9 mouse cellular contexts compared by ENCODE assay signal in the genomic region with DNA sequence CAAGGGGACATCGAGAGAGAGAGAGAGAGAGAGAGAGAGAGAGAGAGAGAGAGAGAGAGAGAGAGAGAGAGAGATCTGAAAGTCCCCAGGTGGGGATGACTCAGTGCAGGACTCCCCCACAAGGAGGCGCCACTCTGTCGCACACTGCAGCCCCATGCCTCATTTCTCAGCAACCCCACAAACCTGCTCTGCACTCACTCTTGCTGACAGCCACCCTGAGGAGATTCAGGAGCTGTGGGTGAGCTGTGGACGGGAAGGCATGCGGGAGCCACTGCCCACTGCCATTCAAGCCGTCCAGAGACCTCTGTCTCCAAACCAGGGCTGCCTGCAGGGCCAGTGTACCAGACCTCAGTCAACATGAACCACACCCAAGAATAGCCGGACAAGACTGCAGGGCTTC. TPM values are rescaled to one million over a fixed set of nuclear protein-coding genes. Genes with fewer than 3 reads are reported as not detected.
DNase-seq lines count a peak whose midpoint lies in the region; ATAC-seq and TF ChIP-seq lines count a peak whose summit lies in the region.
"Had no signal": no experiment of that assay in that cellular context is flagged by ENCODE, and none has a peak within 500 bp of the region (broad histone marks: within the 10 kb centered on the region; RNA-seq: fewer than 3 reads in every experiment).

No protein-coding gene starts in this region.

- TF ChIP-seq CTCF in cerebellum, adult 2 months (IDR thresholded peaks at IDR 0.05; ENCODE audit: borderline replicate concordance, insufficient read depth, low read depth, low read length) = peak; percentile 39; the same call in 1 of the 2 replicates
- peak; percentile 71 for TF ChIP-seq CTCF in small intestine, adult 2 months (IDR thresholded peaks at IDR 0.05; ENCODE audit: extremely low read depth, insufficient read length, insufficient replicate concordance, low read depth, low read length)

- H3K4me1 ChIP-seq in cerebellum, adult 2 months (ENCODE audit: control insufficient read depth, insufficient read depth, low read length) = no peaks in the 10 kb centered on the region
- no peaks in the 10 kb centered on the region; the same call in 1 of the 2 replicates for H3K4me1 ChIP-seq in embryonic facial prominence, embryonic 11.5 days (ENCODE audit: control insufficient read depth, insufficient read depth, low read length)
- peaks cover 8% of the 10 kb centered on the region for H3K4me1 ChIP-seq in small intestine, adult 2 months (ENCODE audit: control insufficient read depth, insufficient read depth, insufficient read length, low read length)

- no peak overlapping the region for H3K9ac ChIP-seq in embryonic facial prominence, embryonic 11.5 days (replicated peaks; ENCODE audit: low read length)

- 35% methylated on average over 7 of the region's 7 CpGs for WGBS in cerebellum, adult 2 months
- WGBS in embryonic facial prominence, embryonic 11.5 days = 29% methylated on average over 7 of the region's 7 CpGs
- 17% methylated on average over 7 of the region's 7 CpGs for WGBS in small intestine, adult 2 months

- TF ChIP-seq POLR2A in cerebellum, adult 2 months (IDR thresholded peaks at IDR 0.05; ENCODE audit: borderline replicate concordance, insufficient read depth, low read length) = no peak
- TF ChIP-seq POLR2A in small intestine, adult 2 months (IDR thresholded peaks at IDR 0.05; ENCODE audit: low read depth, low read length) = no peak

- no peaks in the 10 kb centered on the region for H3K9me3 ChIP-seq in embryonic facial prominence, embryonic 11.5 days (replicated peaks; ENCODE audit: control insufficient read depth, low read length)

- no peak for DNase-seq in cerebellum, adult 2 months
- DNase-seq in ovary, postnatal 14 days (ENCODE audit: low spot score) = peak; percentile 49
- no peak for DNase-seq in ovary, postnatal 36 days (ENCODE audit: low spot score)
- peak; percentile 51 for DNase-seq in embryonic facial prominence, embryonic 11.5 days (ENCODE audit: low spot score)
- DNase-seq in kidney, postnatal 36 days = peak; percentile 45 to 83
- DNase-seq in layer of hippocampus, adult 11-12 months (ENCODE audit: low spot score) = no peak

- H3K4me3 ChIP-seq in cerebellum, adult 2 months (replicated peaks; ENCODE audit: insufficient read depth, low read depth, low read length) = no peak overlapping the region
- H3K4me3 ChIP-seq in embryonic facial prominence, embryonic 11.5 days (ENCODE audit: low read depth, low read length) = no peak overlapping the region
- H3K4me3 ChIP-seq in small intestine, adult 2 months (ENCODE audit: low read depth, low read length) = no peak overlapping the region

- no peaks in the 10 kb centered on the region for H3K36me3 ChIP-seq in embryonic facial prominence, embryonic 11.5 days (replicated peaks; ENCODE audit: control insufficient read depth, insufficient read depth, low read depth, low read length)
- H3K36me3 ChIP-seq in small intestine, adult 2 months (ENCODE audit: control insufficient read depth, insufficient read depth, low read length) = no peaks in the 10 kb centered on the region

- no peaks in the 10 kb centered on the region for H3K27me3 ChIP-seq in cerebellum, adult 2 months (ENCODE audit: control insufficient read depth, insufficient read depth, low read length)
- no peaks in the 10 kb centered on the region for H3K27me3 ChIP-seq in embryonic facial prominence, embryonic 11.5 days (ENCODE audit: control insufficient read depth, insufficient read depth, low read length)
- H3K27me3 ChIP-seq in small intestine, adult 2 months (ENCODE audit: control insufficient read depth, insufficient read depth, low read length) = no peaks in the 10 kb centered on the region
- H3K27me3 ChIP-seq: Patski had no signal

- H3K27ac ChIP-seq in cerebellum, adult 2 months (ENCODE audit: insufficient read depth, low read length) = no peak overlapping the region
- H3K27ac ChIP-seq in embryonic facial prominence, embryonic 11.5 days (replicated peaks; ENCODE audit: low read depth, low read length) = no peak overlapping the region
- no peak overlapping the region for H3K27ac ChIP-seq in small intestine, adult 2 months (ENCODE audit: insufficient read depth, low read depth, low read length)

- no peak overlapping the region for H3K4me2 ChIP-seq in embryonic facial prominence, embryonic 11.5 days (ENCODE audit: low read depth, low read length)

- ATAC-seq in cerebellum, adult (ENCODE audit: insufficient number of reproducible peaks, low FRiP score, low TSS enrichment) = no peak
- no peak for ATAC-seq in embryonic facial prominence, embryonic 11.5 days (replicated peaks; ENCODE audit: insufficient number of reproducible peaks, low FRiP score, low TSS enrichment, low read depth)
- ATAC-seq: Patski had no signal

RNA-seq across cellular contexts. Expression of a gene that starts 23.7 kb away (rescaled TPM):
- 0.44 and 0.84 TPM in 2 replicates for polyA plus RNA-seq in cerebellum, adult 2 months (2012; rRNA removed)
- 0.69 and 0.77 TPM in 2 replicates for polyA plus RNA-seq in embryonic facial prominence, embryonic 11.5 days (2014; fragmentation: Nextera tagmentation; extraction: Ambion mirVana)
- polyA plus RNA-seq in small intestine, adult 2 months (2012; rRNA removed) = 2.5 and 5.3 TPM in 2 replicates

RNA-seq across cellular contexts. Expression of a gene that starts 54.9 kb away (rescaled TPM):
- 24.5 and 25.0 TPM in 2 replicates for polyA plus RNA-seq in cerebellum, adult 2 months (2012; rRNA removed)
- 56.6 and 60.4 TPM in 2 replicates for polyA plus RNA-seq in embryonic facial prominence, embryonic 11.5 days (2014; fragmentation: Nextera tagmentation; extraction: Ambion mirVana)
- polyA plus RNA-seq in small intestine, adult 2 months (2012; rRNA removed) = 13.5 and 24.4 TPM in 2 replicates

Comparison
In these comparisons a context has a peak if more than half of its experiments do, and no peak if none do; other contexts are left out.
1. DNase-seq: peak in ovary, postnatal 14 days (single experiment), embryonic facial prominence, embryonic 11.5 days (single experiment) and kidney, postnatal 36 days (2 of 2); none in cerebellum, adult 2 months (0 of 2), ovary, postnatal 36 days (single experiment) and layer of hippocampus, adult 11-12 months (single experiment).